Mouse (Mus musculus): ENCODE measurements around the gene Nav3. TPM values are rescaled to one million over a fixed set of nuclear protein-coding genes. Genes with fewer than 3 reads are reported as not detected.

Gene Nav3
- total RNA-seq, 2 experiments from 2014 or later = 132 to 151 TPM

DNA sequence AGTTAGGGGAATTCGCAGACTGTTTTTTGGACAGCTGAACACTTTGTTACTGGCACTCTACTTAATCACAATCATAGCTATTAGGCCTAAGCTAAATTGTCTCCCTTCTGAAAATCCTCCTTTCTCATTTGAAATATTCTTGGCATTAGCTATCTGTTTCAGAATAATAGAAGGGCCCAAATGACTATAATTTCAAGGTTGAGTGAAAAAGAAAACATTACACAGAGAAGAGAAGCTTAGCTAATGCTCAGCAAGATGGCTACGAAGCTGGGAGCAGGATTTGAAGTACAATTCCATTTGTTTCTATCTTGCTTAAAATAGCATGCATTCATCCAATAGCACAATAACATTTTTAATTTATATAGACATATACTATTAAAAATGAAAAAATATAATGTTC is 667.3 kb downstream of the Nav3 start:
- intact Hi-C loops (cut with DNase I) = no loop called here
- no peak for DNase-seq (ENCODE audit: low spot score in 2 of 2)

DNA sequence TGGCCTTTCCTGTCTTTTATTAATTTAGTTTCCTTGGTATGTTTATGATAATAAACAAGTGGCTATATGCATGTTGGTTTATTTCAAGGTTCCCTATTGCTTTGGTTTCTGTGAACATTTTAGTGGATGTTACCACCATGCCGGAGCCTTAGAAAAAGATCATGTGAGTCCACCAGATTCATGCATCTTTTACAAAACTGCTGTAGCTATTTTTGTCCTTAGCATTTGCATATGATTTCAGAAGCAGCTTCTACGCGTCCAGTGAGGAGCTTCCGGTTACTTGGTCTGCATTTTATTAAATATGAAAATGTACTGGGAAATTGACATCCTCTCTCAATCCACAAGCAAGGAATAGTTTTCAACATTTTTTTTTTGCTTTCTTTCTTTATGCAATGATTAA is 676.9 kb downstream of the Nav3 start:
- no peak for DNase-seq (ENCODE audit: low spot score in 2 of 2)
- intact Hi-C loops (cut with DNase I) = no loop called here

GRCm38 (mm10) chr10:109769092-109769491 is 686.9 kb downstream of the Nav3 start:
- peak in 1 of 2 experiments; percentile 26 for DNase-seq (ENCODE audit: low spot score in 2 of 2)
- intact Hi-C loops (cut with DNase I) = no loop called here

DNA sequence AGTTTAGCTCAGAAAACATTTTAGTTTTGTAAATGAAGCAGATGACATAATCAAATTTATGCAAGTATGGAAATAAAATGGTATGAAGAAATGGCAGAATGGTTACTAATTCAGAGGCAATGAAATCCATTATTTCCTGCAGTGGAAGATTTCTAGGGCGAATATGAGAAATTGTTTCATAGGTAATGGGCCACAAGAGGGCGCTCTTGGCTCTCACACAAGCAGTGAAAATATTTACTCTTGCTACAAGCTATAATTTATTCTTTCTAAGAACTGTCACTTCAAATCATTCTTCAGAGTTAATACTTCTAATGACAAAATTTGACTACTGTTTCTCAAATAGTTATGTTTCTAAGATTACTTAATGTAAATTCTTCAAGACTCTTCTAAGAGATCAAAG is 690.4 kb downstream of the Nav3 start:
- DNase-seq (ENCODE audit: low spot score in 2 of 2) = peak; percentile 49 to 55
- intact Hi-C loops (cut with DNase I) = loop anchor here (1.0 to 2.0 kb wide), 2 partner anchors 95 to 99 kb away; no protein-coding TSS in a partner anchor

GRCm38 (mm10) chr10:109764412-109765101 is 691.4 kb downstream of the Nav3 start:
- intact Hi-C loops (cut with DNase I) = loop anchor here (1.0 kb wide), 1 partner anchor 100 kb away; no protein-coding TSS in a partner anchor
- DNase-seq (ENCODE audit: low spot score in 2 of 2) = no peak

GRCm38 (mm10) chr10:109758921-109759600 is 696.9 kb downstream of the Nav3 start:
- peak; percentile 29 to 32 for DNase-seq (ENCODE audit: low spot score in 2 of 2)
- intact Hi-C loops (cut with DNase I) = no loop called here

- no peak for DNase-seq (ENCODE audit: low spot score in 2 of 2)
- intact Hi-C loops (cut with DNase I) = no loop called here
Observed at GRCm38 (mm10) chr10:109746901-109747300, 709.1 kb downstream of the Nav3 start.

GRCm38 (mm10) chr10:109741664-109742063 is 714.3 kb downstream of the Nav3 start:
- intact Hi-C loops (cut with DNase I) = no loop called here
- DNase-seq (ENCODE audit: low spot score in 2 of 2) = no peak

DNA sequence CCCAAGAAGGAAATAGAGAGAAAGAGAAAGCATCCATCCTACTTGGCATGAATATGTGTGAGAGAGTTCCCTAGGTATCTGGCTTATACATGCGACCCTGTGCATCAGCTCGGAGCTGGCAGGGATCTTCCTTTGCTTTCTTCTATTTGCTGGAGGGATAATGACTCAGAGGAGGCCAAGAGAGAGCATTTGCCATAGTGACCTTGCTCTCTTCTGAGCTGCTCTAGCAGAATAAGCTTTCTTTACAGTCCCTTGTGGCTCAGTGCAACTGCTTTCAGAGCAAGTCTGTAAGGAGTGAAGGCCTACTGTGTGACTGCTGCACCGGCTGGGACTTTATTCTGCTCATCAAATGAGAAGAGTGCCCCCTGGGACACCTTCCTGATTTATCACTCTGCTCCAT is 715.7 kb downstream of the Nav3 start:
- intact Hi-C loops (cut with DNase I) = no loop called here
- no peak for DNase-seq (ENCODE audit: low spot score in 2 of 2)

DNA sequence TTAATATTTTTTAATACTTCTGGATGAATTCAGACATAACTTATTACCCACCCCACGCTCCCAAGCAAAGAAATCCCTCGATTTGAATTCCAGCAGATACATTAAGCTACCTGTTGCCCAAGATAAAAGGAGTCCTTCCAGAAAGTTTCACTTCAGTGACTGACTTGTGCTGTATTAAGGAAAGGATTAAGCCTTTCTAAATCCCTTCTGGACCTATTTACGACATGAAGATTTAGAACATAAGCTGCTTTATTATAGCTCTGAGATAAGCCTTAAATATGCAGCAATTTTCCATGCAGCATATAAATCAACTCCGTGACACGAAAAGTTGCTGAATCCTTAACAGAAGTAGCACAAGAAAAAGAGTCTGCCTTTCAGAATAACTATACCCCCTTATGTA is 732.4 kb downstream of the Nav3 start:
- no peak for DNase-seq (ENCODE audit: low spot score in 2 of 2)
- intact Hi-C loops (cut with DNase I) = no loop called here

DNA sequence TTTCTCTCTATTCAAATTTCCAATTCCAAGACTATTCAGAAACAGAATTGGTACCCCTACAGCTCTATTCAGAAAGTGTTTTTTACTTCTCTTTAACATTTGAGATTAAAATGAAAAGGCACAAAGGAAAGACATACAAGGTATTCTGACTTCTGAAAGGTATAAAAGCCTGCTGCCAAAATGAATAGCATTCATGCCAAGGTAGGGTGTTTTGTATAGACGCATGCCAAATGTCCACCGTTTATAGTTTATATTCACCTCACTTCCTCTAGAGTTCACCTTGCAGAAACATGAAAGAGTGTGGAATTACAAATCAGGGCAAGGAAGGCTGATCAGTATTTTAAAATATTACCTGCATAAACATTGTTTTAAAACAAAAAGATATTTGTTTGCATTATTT is 737.2 kb downstream of the Nav3 start:
- intact Hi-C loops (cut with DNase I) = no loop called here
- DNase-seq (ENCODE audit: low spot score in 2 of 2) = no peak

DNA sequence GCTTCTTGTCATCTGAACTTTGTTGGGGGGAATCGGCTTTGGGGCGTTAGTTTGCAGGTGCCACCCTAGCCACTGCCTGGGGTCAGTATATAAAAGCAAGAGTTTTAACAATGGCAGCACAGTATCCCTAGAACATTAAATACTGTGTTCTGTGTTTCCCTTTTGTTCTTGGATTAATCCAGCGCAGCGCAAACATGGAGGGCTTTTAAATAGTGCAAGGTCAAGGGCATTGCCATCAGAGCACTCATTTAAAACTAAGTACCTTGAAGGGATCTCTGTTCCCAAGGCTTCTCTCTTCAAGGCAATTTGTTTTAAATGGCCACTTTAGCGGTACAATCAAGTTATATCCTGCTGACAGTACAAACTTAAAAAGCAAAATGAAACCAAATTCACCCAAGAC is 737.6 kb downstream of the Nav3 start:
- intact Hi-C loops (cut with DNase I) = no loop called here

DNA sequence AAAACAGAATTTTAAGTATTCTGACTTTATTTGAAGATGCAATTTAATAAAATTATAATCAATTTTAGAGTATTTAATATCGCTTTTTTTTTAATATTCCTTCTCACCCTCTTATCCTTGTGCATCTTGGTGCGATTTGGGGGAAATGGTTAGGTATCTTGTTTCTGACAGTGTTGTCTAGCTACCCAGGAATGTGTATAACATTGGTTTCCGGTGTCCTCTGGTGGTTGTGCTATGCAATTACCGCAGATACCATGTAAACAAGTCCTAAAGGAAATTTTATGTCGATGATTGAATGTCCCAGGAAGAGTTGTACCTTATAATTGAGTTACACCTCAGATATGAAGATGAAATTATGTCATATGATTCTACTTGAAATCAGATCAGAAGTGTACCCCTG is 743.0 kb downstream of the Nav3 start:
- DNase-seq (ENCODE audit: low spot score in 2 of 2) = no peak
- intact Hi-C loops (cut with DNase I) = no loop called here

More for the DNA sequence above, 737.6 kb downstream of the Nav3 start:
- no peak for DNase-seq (ENCODE audit: low spot score in 2 of 2)

DNA sequence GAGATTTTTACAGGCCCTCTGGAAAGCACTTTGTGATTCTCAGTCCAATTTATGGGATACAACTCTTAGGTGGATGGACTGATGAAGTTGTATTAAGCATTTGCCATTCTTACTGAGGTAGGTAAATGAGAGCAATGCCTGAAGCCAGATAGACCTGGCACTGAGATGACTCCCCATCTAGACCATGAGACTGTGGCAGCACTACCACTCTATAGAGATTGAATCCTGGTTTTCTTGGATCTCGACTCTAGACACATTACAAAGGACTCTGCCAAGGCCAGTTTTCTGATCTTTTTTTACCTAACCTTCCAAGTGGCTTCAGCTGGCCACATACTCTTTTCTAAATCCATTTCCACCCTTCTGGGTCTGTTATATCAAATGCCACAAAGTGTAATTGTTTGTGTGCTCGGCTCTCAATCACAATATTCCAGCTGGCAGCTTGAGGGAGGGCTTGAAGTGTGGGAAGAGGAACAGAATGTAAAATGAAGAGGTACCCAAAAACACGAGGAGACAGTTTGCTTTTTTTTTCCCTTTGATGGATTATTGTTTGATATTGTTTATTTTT is 756.2 kb downstream of the Nav3 start:
- intact Hi-C loops (cut with DNase I) = no loop called here
- no peak for DNase-seq (ENCODE audit: low spot score in 2 of 2)

DNA sequence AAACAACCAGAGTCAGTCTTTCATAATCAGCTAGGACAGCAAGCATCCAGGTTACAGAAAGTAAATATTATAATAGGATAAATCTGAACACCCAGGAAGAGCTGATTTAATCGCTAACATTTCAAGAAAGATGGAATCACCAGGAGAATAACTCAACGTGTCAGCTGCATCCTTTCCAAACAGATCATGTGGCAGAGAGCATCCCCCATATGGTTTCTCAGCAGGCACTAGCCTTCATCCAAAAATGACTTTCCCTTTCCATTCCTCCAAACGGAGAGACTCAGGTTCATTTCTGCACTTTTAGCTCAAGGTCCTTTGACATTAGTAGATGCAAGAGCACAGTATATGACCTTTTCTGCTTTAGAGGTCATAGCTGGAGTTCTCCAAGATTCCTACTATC is 765.4 kb downstream of the Nav3 start:
- intact Hi-C loops (cut with DNase I) = no loop called here

GRCm38 (mm10) chr10:109684109-109685056 is 771.6 kb downstream of the Nav3 start:
- peak; percentile 56 to 57 for DNase-seq (ENCODE audit: low spot score in 2 of 2)
- intact Hi-C loops (cut with DNase I) = no loop called here

More for the DNA sequence above, 765.4 kb downstream of the Nav3 start:
- no peak for DNase-seq (ENCODE audit: low spot score in 2 of 2)

DNA sequence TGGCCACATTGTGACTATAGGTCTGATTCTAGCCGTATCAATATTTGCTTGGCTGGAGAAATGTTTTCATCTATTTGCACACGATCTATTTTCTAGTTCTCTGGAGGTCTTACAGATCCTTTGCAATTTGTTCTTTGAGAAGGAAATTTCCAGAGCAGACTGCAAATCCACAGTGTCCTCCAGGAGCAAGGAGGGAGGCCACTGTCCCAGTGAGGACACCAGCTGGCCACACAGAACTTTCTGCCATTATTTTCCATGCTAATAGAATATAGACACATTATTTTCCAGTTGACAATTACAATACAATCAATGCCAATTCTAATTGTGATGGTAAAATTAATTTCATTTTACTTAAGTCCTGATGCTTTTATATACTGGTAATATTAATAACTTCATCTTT is 783.1 kb downstream of the Nav3 start:
- no peak for DNase-seq (ENCODE audit: low spot score in 2 of 2)
- intact Hi-C loops (cut with DNase I) = no loop called here

GRCm38 (mm10) chr10:109667453-109667852 is 788.6 kb downstream of the Nav3 start:
- intact Hi-C loops (cut with DNase I) = no loop called here
- DNase-seq (ENCODE audit: low spot score in 2 of 2) = no peak

DNA sequence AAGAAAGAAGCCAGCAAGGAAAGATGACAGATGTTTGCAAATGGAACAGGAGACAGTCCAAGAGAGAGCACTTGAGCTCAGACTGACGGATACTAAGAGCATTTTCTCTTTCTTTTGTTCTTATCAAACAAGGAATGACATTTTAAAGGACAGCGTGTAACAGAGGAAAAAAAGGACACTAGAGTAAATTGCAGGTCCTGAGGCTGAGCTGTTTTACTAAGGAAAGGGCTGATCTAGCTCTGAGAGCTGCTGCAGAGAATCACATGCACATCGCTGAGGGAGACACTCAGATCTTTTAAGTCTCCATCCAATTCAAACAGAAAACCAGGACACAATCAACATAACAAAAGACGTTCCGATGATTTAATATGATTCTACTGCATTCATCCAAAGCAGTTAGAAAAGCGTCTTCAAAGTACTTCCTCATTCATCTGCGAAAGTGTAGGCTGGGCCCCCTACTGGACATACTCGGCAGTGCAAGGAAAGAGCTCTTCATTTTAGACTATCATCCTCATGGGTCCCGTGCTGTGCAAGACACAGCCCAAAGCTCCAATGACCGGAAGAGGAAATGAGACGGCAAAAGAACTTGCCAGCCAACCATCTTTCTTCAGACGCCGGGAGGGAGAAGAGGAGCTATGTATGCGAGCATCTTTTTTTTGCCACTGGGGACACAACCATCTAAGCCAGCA is 791.2 kb downstream of the Nav3 start:
- intact Hi-C loops (cut with DNase I) = no loop called here
- peak; percentile 75 to 82 for DNase-seq (ENCODE audit: low spot score in 2 of 2)

Data from left cerebral cortex, postnatal 36 days (tissue).